Mouse (Mus musculus) heart, embryonic 14.5 days (tissue): ENCODE data around the gene Mapk11. TPM values are rescaled to one million over a fixed set of nuclear protein-coding genes. Genes with fewer than 3 reads are reported as not detected.

Source experiments
- ATAC-seq: fragments of 200-750 bp; cut with Nextera tagmentation; 2 replicates; pipeline ENCODE4 v1.8.0; 2017; ENCODE audit warnings: low read depth, moderate TSS enrichment; ENCODE audit not compliant: insufficient number of reproducible peaks, insufficient read depth, low FRiP score
- H3K27ac ChIP-seq, 2 experiments: fragments of 200-500 bp in 1 of 2; fragments of 300-500 bp in 1 of 2; sonication (generic) in 1 of 2; replicated peaks in 1 of 2; 2 replicates each; pipeline ENCODE4 v1.5.1; 2012 to 2014; ENCODE audit warnings: low read depth in 2 of 2, low read length in 2 of 2, control low read depth in 1 of 2, mild to moderate bottlenecking in 1 of 2, mixed read lengths in 1 of 2; ENCODE audit not compliant: control insufficient read depth in 1 of 2, insufficient read depth in 1 of 2
- H3K27me3 ChIP-seq: fragments of 300-500 bp; sonication (generic); 2 replicates; pipeline ENCODE4 v1.6.1; 2014; ENCODE audit warnings: mild to moderate bottlenecking, low read length, control low read depth; ENCODE audit not compliant: control insufficient read depth, insufficient read depth
- H3K36me3 ChIP-seq: fragments of 300-500 bp; sonication (generic); 2 replicates; pipeline ENCODE4 v1.6.1; 2014; ENCODE audit warnings: mild to moderate bottlenecking, control low read depth, low read length, mixed read lengths; ENCODE audit not compliant: control insufficient read depth, insufficient read depth
- H3K4me1 ChIP-seq, 2 experiments: fragments of 200-500 bp in 1 of 2; fragments of 300-500 bp in 1 of 2; sonication (generic) in 1 of 2; 2 replicates each; pipeline ENCODE4 v1.6.1; 2012 to 2014; ENCODE audit warnings: low read length in 2 of 2, control low read depth in 1 of 2, mixed read lengths in 1 of 2; ENCODE audit not compliant: control insufficient read depth in 2 of 2, insufficient read depth in 2 of 2
- H3K4me2 ChIP-seq: fragments of 300-500 bp; sonication (generic); 2 replicates; pipeline ENCODE4 v1.6.1; 2014; ENCODE audit warnings: mild to moderate bottlenecking, low read length
- H3K4me3 ChIP-seq, 2 experiments: fragments of 200-500 bp in 1 of 2; fragments of 300-500 bp in 1 of 2; sonication (generic) in 1 of 2; 2 replicates each; pipeline ENCODE4 v1.5.1; 2012 to 2014; ENCODE audit warnings: low read length in 2 of 2, mild to moderate bottlenecking in 2 of 2, control low read depth in 1 of 2, low read depth in 1 of 2, moderate library complexity in 1 of 2; ENCODE audit not compliant: control insufficient read depth in 1 of 2, insufficient read depth in 1 of 2
- H3K9ac ChIP-seq: fragments of 300-500 bp; sonication (generic); 2 replicates; pipeline ENCODE4 v1.6.1; 2014; ENCODE audit warnings: mild to moderate bottlenecking, low read length
- H3K9me3 ChIP-seq: fragments of 300-500 bp; sonication (generic); 2 replicates; pipeline ENCODE4 v1.6.1; 2016; ENCODE audit warnings: low read length, control low read depth; ENCODE audit not compliant: control insufficient read depth
- WGBS: fragments of 180-500 bp; shearing (Covaris S2); extraction: QIAGEN DNeasy Blood & Tissue Kit; methylation state at CpG from one replicate; pipeline ENCODE4 v1.1.7; 2014; 5-methylcytosine and 5-hydroxymethylcytosine counted together
- polyA plus RNA-seq: library from polyadenylated mRNA; unstranded; fragments of >200 nt; fragmentation: Nextera tagmentation; extraction: Ambion mirVana; gene quantifications from 2 replicates; pipeline ENCODE4 v1.2.1, GENCODE M21; 2014

Mapk11 gene
- polyA plus RNA-seq, 1 experiment from 2014 or later = 3.2 TPM

DNA sequence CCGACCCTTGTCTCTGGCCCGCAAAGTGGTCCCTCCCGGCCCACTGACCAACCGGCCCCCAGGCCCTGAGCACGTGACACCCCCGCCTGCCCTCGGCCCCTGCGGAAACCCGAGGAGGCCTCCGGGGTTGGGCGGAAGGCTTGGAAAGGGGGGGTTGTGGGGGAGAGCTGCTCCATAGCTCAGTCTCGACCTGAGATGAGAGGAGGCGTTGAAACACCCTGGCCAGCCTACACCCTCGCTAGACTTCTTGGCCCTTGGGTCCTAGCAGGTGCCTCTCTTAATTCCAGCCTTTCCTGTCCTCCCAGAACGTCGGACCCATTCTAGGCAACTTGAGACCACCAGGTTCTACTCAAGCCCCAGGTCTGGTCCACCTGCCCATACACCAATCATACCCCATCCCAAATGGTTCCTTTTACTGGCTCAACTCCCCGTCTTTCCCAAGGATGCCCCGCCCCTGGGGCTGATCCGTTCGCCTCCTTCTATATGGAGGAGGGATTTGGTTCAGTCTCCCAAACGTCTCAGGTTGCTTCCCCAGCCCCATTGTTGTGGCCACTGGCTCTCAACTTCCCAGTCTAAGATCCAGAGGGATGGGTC lies 8.7 kb downstream of the Mapk11 start, which contains the start of gene Mapk12:
Gene Mapk12, minus strand, starts transcription at position 45 of the 594 bp plus-strand sequence.
- Histone ChIP-seq H3K27ac (no peak within 1 kb of the TSS), H3K36me3 (no peaks in the 10 kb centered on the region), H3K4me2 (peak within 1 kb of the TSS; percentile 99), H3K4me1 (peaks cover 24 to 25% of the 10 kb centered on the region in 2 experiments), H3K9ac (peak within 1 kb of the TSS; percentile 74), H3K27me3 (peaks cover 33% of the 10 kb centered on the region), H3K4me3 (peak within 1 kb of the TSS; percentile 63 to 68), H3K9me3 (no peaks in the 10 kb centered on the region)
- peak; percentile 70 for ATAC-seq
- 1% methylated on average over 19 of the region's 21 CpGs for WGBS

DNA sequence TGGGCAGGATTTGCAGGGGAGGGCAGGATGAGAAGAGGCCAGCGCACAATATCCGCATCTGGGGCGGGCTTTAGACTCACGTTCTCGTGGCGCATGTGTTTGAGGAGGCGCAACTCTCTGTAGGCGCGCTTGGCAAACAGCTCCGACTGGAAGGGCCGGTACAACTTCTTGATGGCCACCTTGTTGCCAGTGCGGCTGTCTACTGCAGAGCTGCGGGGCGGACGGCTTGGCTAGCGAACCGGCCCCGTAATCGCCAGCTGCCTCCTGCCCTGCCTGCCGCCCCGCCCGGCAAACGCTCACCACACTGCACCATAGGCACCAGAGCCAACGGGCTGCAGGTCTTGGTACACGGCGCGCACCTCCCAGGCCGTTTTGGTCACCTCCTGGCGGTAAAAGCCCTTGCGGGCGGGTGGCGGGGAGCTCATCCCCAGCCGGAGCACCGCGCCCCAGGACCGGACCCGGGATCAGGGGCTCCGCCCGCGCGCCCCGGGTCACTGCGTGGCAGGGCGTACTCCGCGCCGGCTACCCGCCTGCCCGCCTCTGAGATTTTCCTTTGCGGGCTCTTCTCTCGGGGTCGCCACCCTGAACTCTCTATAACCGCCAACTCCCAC lies 9.3 kb downstream of the Mapk11 start:
- H3K9me3 ChIP-seq = no peaks in the 10 kb centered on the region
- H3K4me2 ChIP-seq = peak overlapping the region; percentile 99
- H3K4me1 ChIP-seq = peaks cover 24 to 25% of the 10 kb centered on the region in 2 experiments
- under 1% methylated on average over 52 of the region's 53 CpGs for whole genome bisulfite sequencing
- peak overlapping the region; percentile 63 to 68 for H3K4me3 ChIP-seq
- ATAC-seq = peak; percentile 37
- H3K27ac ChIP-seq = no peak overlapping the region
- peaks cover 27% of the 10 kb centered on the region for H3K27me3 ChIP-seq
- H3K36me3 ChIP-seq = no peaks in the 10 kb centered on the region
- H3K9ac ChIP-seq = peak overlapping the region; percentile 74

DNA sequence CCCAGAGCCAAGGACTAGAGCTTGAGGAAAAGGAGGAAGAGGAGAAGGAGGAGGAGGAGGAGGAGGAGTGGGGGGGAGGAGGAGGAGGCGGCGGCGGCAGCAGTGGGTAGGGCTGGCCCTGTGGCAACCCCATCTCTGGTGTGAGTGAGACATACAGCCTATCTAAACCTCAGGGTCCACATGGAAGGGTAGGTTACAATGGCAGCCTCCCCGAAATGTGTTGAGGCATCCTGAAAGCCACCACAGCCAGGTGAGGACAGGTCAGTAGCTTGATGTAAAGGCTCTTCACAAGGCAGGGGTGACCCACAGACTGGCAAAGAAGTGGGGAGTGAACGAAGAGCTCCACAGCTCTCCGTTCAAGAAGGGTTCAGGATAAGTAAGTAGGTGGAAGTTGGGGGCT lies 10.9 kb downstream of the Mapk11 start:
- H3K4me2 ChIP-seq = no peak overlapping the region
- H3K9me3 ChIP-seq = no peaks in the 10 kb centered on the region
- H3K4me1 ChIP-seq = peaks cover 24 to 25% of the 10 kb centered on the region in 2 experiments
- WGBS = 95% methylated on average over 6 of the region's 6 CpGs
- no peak for ATAC-seq
- H3K27ac ChIP-seq = no peak overlapping the region
- H3K4me3 ChIP-seq = no peak overlapping the region
- no peak overlapping the region for H3K9ac ChIP-seq
- no peaks in the 10 kb centered on the region for H3K36me3 ChIP-seq
- H3K27me3 ChIP-seq = peaks cover 24% of the 10 kb centered on the region; the same call in 1 of the 2 replicates

DNA sequence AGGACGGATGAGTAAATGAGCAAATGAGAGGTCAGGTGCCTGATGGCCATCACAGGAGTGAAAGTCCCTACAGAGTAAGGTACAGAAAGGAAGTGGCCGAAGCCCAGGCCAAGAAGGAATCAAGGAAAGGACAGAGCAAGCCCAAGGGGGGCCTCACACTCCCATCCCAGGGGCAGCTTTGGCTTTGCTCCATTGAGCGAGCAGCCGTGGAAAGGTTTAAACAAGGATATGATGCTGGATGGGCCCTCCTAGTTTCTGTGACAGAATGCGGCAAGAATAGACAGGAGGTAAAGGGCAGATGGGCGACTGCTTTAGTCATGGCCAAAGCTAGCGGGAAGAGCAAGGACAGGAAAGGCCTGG lies 11.4 kb downstream of the Mapk11 start:
- H3K9ac ChIP-seq = no peak overlapping the region
- no peak overlapping the region for H3K4me3 ChIP-seq
- WGBS = 76% methylated on average over 7 of the region's 7 CpGs
- no peak for ATAC-seq
- peaks cover 3% of the 10 kb centered on the region; the same call in 1 of the 2 replicates for H3K36me3 ChIP-seq
- H3K27ac ChIP-seq = no peak overlapping the region; a peak in 1 of 4 replicates
- no peaks in the 10 kb centered on the region for H3K9me3 ChIP-seq
- no peak overlapping the region; the same call in 1 of the 2 replicates for H3K4me2 ChIP-seq
- H3K4me1 ChIP-seq = peaks cover 24 to 25% of the 10 kb centered on the region in 2 experiments
- peaks cover 21% of the 10 kb centered on the region; the same call in 1 of the 2 replicates for H3K27me3 ChIP-seq

DNA sequence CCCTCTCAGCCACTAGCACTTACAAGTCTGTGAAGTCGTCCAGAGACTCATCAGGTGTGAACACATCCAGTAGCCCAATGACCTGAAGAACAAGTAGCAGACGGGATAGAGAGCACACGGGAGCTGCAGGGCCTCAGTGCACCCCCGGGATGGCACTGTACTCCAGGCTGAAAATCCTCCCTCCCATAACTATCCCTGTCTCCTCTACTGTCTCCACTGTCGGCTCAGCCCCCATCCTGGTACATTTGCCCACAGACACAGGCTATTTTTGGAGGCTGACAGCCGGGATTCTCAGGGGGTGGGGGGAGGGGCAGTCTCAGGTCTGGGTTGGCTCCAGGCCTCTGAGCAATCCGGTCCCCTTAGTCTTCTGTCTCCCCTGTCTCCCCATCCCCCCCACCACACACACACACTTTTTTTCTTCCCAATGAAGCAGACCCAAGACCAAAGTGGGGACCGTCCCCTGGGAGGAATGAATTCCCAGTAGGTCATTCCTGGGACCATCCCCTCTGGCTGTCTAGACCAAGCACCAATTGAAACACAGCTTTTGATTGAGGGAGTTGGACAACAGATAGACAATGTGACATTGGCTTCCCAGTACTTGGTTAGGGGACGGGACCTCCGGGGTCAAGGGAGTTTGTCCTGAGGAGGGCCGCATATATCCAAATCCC lies 11.9 kb downstream of the Mapk11 start:
- ATAC-seq = no peak; the same call in 1 of the 2 replicates
- WGBS = 36% methylated on average over 11 of the region's 11 CpGs
- peaks cover 8% of the 10 kb centered on the region; the same call in 1 of the 2 replicates for H3K36me3 ChIP-seq
- peak overlapping the region in 1 of 2 experiments; percentile 15; a peak in 2 of 4 replicates for H3K4me3 ChIP-seq
- peak overlapping the region in 1 of 2 experiments; percentile 65; a peak in 3 of 4 replicates for H3K27ac ChIP-seq
- peaks cover 24 to 25% of the 10 kb centered on the region in 2 experiments for H3K4me1 ChIP-seq
- peak overlapping the region; percentile 66 for H3K9ac ChIP-seq
- no peaks in the 10 kb centered on the region for H3K9me3 ChIP-seq
- peak overlapping the region; percentile 50 for H3K4me2 ChIP-seq
- peaks cover 21% of the 10 kb centered on the region; the same call in 1 of the 2 replicates for H3K27me3 ChIP-seq

DNA sequence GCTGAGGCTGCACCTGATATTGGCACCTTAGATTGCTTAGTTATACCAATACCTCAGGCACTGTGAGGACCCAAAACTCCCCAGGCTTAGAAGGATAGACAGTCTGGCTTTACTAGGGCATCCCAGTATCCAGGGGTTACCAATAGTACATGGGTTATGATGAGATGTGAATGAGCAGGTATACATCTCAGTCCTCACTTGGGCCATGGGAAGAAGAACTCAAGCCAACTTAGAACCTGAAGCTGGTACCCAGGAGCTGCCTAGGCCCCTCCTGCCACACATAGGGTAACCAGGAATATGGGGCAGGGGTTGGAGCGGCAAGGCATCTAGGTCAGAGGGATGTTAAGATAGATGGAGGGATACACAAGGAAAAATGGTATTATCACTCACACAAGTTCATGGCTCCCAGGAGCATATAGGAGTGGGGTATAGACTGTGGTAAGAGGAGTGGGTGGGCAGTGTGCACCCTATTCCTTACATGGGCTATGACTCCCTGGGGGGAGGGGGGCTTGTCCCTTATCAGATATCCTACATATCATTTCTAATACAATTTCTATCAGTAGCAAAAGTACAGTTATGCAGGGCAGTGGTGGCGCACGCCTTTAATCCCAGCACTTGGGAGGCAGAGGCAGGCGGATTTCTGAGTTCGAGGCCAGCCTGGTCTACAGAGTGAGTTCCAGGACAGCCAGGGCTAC lies 12.8 kb downstream of the Mapk11 start:
- Histone ChIP-seq H3K9me3 (no peaks in the 10 kb centered on the region), H3K36me3 (peaks cover 16% of the 10 kb centered on the region; the same call in 1 of the 2 replicates), H3K27me3 (peaks cover 14% of the 10 kb centered on the region; the same call in 1 of the 2 replicates), H3K4me1 (peaks cover 24 to 25% of the 10 kb centered on the region in 2 experiments), H3K27ac (no peak overlapping the region), H3K4me3 (no peak overlapping the region), H3K9ac (no peak overlapping the region), H3K4me2 (no peak overlapping the region; the same call in 1 of the 2 replicates)
- ATAC-seq = no peak
- 94% methylated on average over 5 of the region's 5 CpGs for WGBS

DNA sequence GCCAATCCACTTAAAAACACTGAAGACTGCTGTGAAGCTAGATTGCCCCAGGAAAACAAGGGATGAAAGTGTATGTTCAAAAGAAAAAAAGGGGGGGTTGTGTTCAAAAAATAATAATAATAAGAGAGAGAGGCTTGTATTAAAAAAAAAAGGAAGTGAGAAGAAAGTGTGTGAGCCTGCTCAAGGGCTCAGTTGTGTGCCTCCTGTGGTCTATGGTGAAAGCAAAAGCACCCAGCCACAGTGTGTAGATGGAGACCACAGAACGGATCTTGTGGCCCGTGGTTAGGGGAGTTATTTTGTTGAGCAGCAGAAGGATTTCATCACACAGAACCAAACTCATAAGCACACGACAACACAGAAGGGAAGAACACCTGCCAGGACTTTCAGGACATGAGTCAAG lies 18.1 kb downstream of the Mapk11 start:
- WGBS = 84% methylated on average over 3 of the region's 3 CpGs
- no peak for ATAC-seq

More for the DNA sequence above, 18.1 kb downstream of the Mapk11 start:
- no peak overlapping the region for H3K4me3 ChIP-seq
- H3K4me1 ChIP-seq = peaks cover 6 to 12% of the 10 kb centered on the region in 2 experiments; a peak in 3 of 4 replicates
- no peak overlapping the region for H3K4me2 ChIP-seq
- H3K9me3 ChIP-seq = no peaks in the 10 kb centered on the region
- H3K27me3 ChIP-seq = no peaks in the 10 kb centered on the region
- no peak overlapping the region for H3K27ac ChIP-seq
- H3K9ac ChIP-seq = no peak overlapping the region
- H3K36me3 ChIP-seq = peaks cover 33% of the 10 kb centered on the region
